Mouse (Mus musculus): ENCODE measurements around the gene Tlr8. TPM values are rescaled to one million over a fixed set of nuclear protein-coding genes. Genes with fewer than 3 reads are reported as not detected.
A peak's percentile ranks its signal among the peaks of the same experiment; 100 is the strongest.
"Not testable (repeated sequence)": the region's sequence is repeated elsewhere in the genome, so short reads cannot be mapped to it uniquely, and the experiment has no call there.

Tlr8 gene
- total RNA-seq (2021) = 1 to 10 TPM; 2.3 to 2.8 TPM

DNA sequence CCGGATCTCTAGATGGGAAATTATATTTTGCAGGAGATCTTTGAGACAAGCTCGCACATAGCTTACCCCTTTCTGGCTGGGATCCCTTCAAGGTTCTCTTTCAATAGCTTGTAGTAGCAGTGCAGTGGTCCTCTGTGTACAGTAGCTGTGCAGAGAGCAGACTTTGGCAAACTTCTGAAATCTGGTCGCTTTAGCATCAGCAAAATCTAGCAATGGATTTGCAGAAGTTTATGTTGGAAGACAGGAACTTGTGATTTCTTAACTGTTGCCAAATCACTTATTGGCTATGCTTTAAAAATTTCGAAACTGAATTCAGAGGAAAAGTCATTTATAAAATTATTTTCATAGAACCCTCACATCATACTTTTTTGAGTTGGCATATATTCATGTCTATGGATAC is at the start of gene Tlr8:
Tlr8 (minus strand) TSS at position 244 of the 400 bp plus-strand sequence.
- no peak for DNase-seq (ENCODE audit: low spot score)
- intact Hi-C loops (cut with DNase I) = no loop called here

GRCm38 (mm10) chrX:167302061-167302460 is 37.9 kb upstream of the Tlr8 start:
- intact Hi-C loops (cut with DNase I); DNase-seq (ENCODE audit: low spot score): not testable (repeated sequence)

- intact Hi-C loops (cut with DNase I) = no loop called here
- no peak for DNase-seq (ENCODE audit: low spot score)
Measured at GRCm38 (mm10) chrX:167276953-167277352, 12.8 kb upstream of the Tlr8 start.

DNA sequence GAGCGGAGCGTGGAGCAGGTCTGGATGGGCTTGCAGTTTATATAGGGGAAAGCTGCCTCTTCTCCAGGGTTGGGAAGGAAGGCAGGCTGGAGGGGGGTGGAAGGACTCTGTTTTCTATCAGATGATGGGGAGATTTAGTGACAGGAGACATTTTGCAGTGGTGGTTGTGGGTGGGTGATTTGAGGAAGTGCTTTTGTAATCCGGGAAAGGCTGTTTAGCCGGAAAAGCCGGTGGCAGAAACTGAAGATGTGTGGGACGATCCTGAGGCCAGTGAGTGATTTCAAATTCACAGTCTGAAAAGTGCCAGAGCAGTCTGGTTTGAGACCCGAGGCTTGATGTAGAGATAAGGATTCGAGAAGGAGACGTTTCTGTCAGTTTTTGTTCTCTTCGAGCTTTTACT is 12.4 kb upstream of the Tlr8 start:
- intact Hi-C loops (cut with DNase I) = no loop called here
- no peak for DNase-seq (ENCODE audit: low spot score)

GRCm38 (mm10) chrX:167263530-167263929 is 599 bp downstream of the Tlr8 start:
- intact Hi-C loops (cut with DNase I) = no loop called here
- DNase-seq (ENCODE audit: low spot score) = no peak

DNA sequence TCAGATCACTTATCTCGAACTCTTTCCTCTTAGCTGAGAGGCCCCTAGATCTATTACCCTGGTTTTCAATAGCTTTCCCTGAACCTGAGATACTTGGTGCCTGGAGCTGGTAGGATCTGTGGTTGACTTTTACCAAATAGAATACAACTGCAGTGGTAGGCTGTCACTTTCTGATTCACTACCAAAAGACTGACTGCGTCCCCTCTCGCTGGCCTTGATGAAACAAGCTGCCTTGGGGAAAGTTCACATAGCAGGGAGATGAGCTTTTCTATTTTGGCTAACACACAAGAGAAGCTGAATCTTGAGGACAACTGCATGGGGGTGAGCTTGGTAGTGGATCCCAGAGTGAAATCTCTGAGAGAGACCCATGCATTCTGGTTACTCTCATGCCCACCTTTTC is 22.4 kb downstream of the Tlr8 start:
- intact Hi-C loops (cut with DNase I) = no loop called here
- DNase-seq (ENCODE audit: low spot score) = no peak

DNA sequence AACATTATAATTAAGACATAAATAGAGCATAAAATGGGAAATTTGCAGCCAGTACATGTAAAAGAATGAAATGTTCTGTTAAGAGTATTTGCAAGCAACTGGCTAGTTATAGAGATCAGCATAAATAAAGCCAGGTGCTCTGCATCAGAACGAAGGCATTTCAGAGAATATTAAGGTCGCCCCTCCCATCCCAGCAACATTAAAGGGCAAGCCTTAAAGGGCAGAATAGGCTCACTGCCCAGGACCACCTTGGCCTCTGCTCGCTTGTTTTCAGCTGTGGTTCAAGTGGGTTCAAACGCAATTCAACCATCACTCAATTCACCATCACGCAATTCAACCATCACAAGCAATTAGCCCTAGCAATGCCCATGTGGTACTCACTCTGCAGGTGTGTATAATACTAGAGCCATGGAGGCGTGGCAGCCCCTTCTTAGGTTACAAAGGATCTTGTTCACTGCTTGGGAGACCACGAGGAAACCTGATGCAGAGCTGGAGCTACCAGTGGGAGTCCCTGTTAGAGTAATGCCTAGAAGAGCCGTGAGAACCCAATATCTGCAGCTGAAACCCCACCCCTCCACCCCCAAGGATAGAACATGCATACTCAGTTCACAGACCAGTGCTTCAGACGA is 24.7 kb downstream of the Tlr8 start:
- intact Hi-C loops (cut with DNase I) = loop anchor here (10.0 kb wide), 2 partner anchors 825 to 1075 kb away; no protein-coding TSS in a partner anchor
- DNase-seq (ENCODE audit: low spot score) = no peak

DNA sequence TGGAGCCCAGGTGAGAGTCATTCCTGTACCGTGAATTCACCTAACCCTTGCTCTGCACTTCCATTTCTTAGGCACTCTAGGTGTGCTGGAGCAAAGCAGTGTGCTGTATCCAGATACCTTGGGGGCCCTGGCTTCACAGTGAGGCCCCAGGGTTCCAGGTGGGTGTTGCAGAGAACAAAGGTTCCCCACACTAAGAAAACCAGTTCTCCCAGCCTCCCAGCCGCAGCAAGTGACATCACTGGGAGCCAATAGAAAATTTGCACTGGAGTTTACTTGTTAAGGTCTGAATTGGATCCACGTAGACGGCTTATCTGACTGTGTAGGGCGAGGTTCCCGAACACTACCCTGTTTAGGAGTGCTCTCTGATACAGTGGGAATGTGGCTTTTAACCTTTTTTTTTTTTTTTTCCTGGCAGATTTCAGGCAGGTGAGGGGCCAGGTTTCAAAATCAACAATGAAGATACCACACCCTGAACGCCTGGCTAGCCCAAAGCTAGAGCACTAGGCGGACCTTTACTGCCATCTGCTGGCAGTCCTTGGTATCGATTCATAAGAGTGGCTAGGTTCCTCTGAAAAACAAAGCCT is 30.9 kb downstream of the Tlr8 start:
- intact Hi-C loops (cut with DNase I) = loop anchor here (1.0 to 10.0 kb wide), 3 partner anchors 573 to 1068 kb away; no protein-coding TSS in a partner anchor

GRCm38 (mm10) chrX:167231150-167231549 is 33.0 kb downstream of the Tlr8 start:
- intact Hi-C loops (cut with DNase I) = loop anchor here (10.0 kb wide), 2 partner anchors 816 to 1066 kb away; no protein-coding TSS in a partner anchor
- DNase-seq (ENCODE audit: low spot score) = no peak

More for the DNA sequence above, 30.9 kb downstream of the Tlr8 start:
- no peak for DNase-seq (ENCODE audit: low spot score)

- intact Hi-C loops (cut with DNase I) = loop anchor here (10.0 kb wide), 2 partner anchors 815 to 1065 kb away; no protein-coding TSS in a partner anchor
- DNase-seq (ENCODE audit: low spot score) = no peak
Measured at GRCm38 (mm10) chrX:167229819-167230218, 34.3 kb downstream of the Tlr8 start.

DNA sequence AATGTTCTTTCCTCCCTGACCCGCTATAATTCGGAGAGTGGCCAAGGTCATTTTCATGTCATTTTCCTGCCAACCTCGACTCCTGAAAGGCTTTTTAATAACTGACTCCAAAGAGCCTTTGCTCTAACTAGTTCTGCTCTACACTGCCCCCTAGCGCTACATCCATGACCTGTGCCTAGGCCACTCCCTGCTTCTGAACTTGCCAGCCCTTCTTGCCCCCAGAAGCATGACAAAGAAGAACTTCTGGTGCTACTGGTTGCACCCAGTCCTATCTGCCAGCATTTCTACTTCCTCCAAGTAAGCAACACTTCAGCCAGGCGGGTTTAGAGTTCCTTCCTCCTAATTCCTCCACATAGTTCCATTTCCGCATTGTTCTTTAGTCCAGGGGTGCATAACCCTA is 34.9 kb downstream of the Tlr8 start:
- intact Hi-C loops (cut with DNase I) = no loop called here
- no peak for DNase-seq (ENCODE audit: low spot score)

DNA sequence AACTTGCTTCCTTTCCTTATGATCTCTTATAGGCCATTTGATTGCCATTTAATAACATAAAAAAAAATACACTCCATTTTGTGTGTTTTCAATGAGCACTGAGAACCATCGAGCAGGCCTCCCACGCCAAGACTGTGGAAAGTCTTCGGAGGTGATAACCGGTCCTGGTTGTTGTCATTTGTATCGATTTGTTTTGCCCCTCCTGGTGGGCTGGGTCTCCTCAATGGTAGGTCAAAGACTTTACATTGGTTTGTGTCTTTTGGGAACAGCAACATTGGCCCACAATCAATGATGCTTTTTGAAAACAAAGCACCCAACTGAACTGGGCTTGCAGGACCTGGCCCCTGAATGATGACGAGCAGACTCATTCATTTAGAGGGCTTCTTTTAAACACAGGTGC is 36.4 kb downstream of the Tlr8 start:
- intact Hi-C loops (cut with DNase I) = no loop called here

DNA sequence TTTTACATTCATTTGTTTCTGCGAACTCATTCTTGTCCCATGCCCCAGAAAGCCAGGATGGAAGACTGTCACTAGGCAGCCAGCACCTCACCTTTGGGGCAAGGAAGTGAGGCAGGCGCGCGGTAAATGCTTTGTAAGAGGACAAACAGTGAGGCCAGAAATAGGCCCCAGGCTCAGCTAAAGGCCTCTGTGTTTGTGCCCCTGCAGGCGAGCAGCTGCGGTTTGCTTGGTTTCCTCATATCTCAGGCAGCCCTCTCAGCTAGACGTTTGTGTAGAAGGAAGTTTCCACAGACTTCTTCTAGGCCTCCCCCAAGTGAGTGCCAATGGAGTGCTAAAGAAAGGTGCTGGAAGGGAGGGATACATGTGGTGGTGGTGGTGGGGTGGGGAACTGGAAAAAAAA is 37.0 kb downstream of the Tlr8 start:
- DNase-seq (ENCODE audit: low spot score) = no peak
- intact Hi-C loops (cut with DNase I) = no loop called here

More for the DNA sequence above, 36.4 kb downstream of the Tlr8 start:
- no peak for DNase-seq (ENCODE audit: low spot score)

- intact Hi-C loops (cut with DNase I) = no loop called here
- no peak for DNase-seq (ENCODE audit: low spot score)
Measured at GRCm38 (mm10) chrX:167226570-167226969, 37.6 kb downstream of the Tlr8 start.

- DNase-seq (ENCODE audit: low spot score) = no peak
- intact Hi-C loops (cut with DNase I) = no loop called here
Measured at GRCm38 (mm10) chrX:167212707-167213106, 51.4 kb downstream of the Tlr8 start.

GRCm38 (mm10) chrX:167211871-167212555 is 52.1 kb downstream of the Tlr8 start:
- intact Hi-C loops (cut with DNase I) = no loop called here
- no peak for DNase-seq (ENCODE audit: low spot score)

DNA sequence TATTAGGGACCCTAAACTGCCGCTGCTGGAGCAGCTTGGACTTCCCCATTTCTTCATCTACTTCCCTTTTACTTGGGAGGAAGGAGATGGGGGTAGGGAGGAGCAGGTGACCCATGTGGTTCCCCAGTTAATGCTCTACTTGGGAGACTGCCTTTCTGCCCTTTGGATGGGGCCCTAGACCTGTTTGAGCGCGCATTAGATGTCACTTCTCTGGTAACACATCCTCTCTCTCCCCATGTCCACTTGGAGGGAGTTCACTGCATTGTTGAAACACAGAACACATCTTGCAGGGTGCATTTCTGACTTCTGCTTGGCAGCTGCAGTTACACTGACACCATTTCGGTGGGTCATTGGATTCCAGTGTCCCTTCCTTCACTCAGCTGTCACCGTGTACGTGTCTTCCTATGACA is 53.8 kb downstream of the Tlr8 start:
- intact Hi-C loops (cut with DNase I) = no loop called here
- DNase-seq (ENCODE audit: low spot score) = no peak

GRCm38 (mm10) chrX:167209828-167210227 is 54.3 kb downstream of the Tlr8 start:
- DNase-seq (ENCODE audit: low spot score) = no peak
- intact Hi-C loops (cut with DNase I) = loop anchor here (10.0 kb wide), 2 partner anchors 55 to 105 kb away; no protein-coding TSS in a partner anchor

GRCm38 (mm10) chrX:167208978-167209754 is 55.0 kb downstream of the Tlr8 start, which contains the start of gene Tmsb4x:
Tmsb4x (minus strand) TSS chrX:167209315.
- peak; percentile 81 for DNase-seq (ENCODE audit: low spot score)
- intact Hi-C loops (cut with DNase I) = loop anchor here (10.0 kb wide), 2 partner anchors 54 to 104 kb away; no protein-coding TSS in a partner anchor

- intact Hi-C loops (cut with DNase I) = loop anchor here (10.0 kb wide), 2 partner anchors 54 to 104 kb away; no protein-coding TSS in a partner anchor
Measured at GRCm38 (mm10) chrX:167208506-167208820, 55.7 kb downstream of the Tlr8 start.

More at GRCm38 (mm10) chrX:167208506-167208820, 55.7 kb downstream of the Tlr8 start:
- no peak for DNase-seq (ENCODE audit: low spot score)
